Mouse (Mus musculus) testis, adult 2 months (tissue): ENCODE data around the gene Cyp2c23. TPM values are rescaled to one million over a fixed set of nuclear protein-coding genes. Genes with fewer than 3 reads are reported as not detected.

ENCODE experiments used
- H3K27ac ChIP-seq: fragments of 200-500 bp; 2 replicates; pipeline ENCODE4 v1.5.1; 2012; ENCODE audit warnings: low read depth, low read length; ENCODE audit not compliant: control insufficient read depth, insufficient read depth
- H3K27me3 ChIP-seq: fragments of 200-500 bp; 2 replicates; pipeline ENCODE4 v1.6.1; 2012; ENCODE audit warnings: mild to moderate bottlenecking, low read length, moderate library complexity; ENCODE audit not compliant: control insufficient read depth, insufficient read depth
- H3K36me3 ChIP-seq: fragments of 200-500 bp; 2 replicates; pipeline ENCODE4 v1.6.1; 2012; ENCODE audit warnings: mild to moderate bottlenecking, low read length; ENCODE audit not compliant: control insufficient read depth, insufficient read depth
- H3K4me1 ChIP-seq: fragments of 200-500 bp; 2 replicates; pipeline ENCODE4 v1.6.1; 2012; ENCODE audit warnings: low read length; ENCODE audit not compliant: control insufficient read depth, insufficient read depth
- H3K4me3 ChIP-seq: fragments of 200-500 bp; 2 replicates; pipeline ENCODE4 v1.5.1; 2012; ENCODE audit warnings: low read depth, mild to moderate bottlenecking, low read length, moderate library complexity, mixed read lengths; ENCODE audit not compliant: control insufficient read depth
- CTCF ChIP-seq: fragments of 200-500 bp; IDR thresholded peaks from 2 replicates; pipeline ENCODE4 v1.5.1; 2012; ENCODE audit warnings: low read depth, mild to moderate bottlenecking, inconsistent platforms, low read length, moderate library complexity; ENCODE audit not compliant: control insufficient read depth, insufficient read depth, insufficient replicate concordance
- POLR2A ChIP-seq: fragments of 200-500 bp; IDR thresholded peaks from 2 replicates; pipeline ENCODE4 v1.6.1; 2012; ENCODE audit warnings: low read depth, mild to moderate bottlenecking, inconsistent platforms, low read length, moderate library complexity; ENCODE audit not compliant: control insufficient read depth
- polyA plus RNA-seq: library from polyadenylated mRNA; depleted of rRNA; stranded (reverse); fragments of >200 nt; gene quantifications from 2 replicates; pipeline ENCODE4 v1.2.3, GENCODE M21; 2012; rRNA removed

Cyp2c23 gene
- polyA plus RNA-seq, 1 experiment = 0.85 TPM

GRCm38 (mm10) chr19:43957881-43958280 lies 71.1 kb downstream of the Cyp2c23 start:
- no peaks in the 10 kb centered on the region for H3K36me3 ChIP-seq
- H3K4me3 ChIP-seq = no peak overlapping the region
- no peaks in the 10 kb centered on the region for H3K4me1 ChIP-seq
- H3K27me3 ChIP-seq = no peaks in the 10 kb centered on the region
- TF ChIP-seq POLR2A (no peak), CTCF (no peak)
- H3K27ac ChIP-seq = no peak overlapping the region

- Histone ChIP-seq H3K36me3 (no peaks in the 10 kb centered on the region), H3K27me3 (no peaks in the 10 kb centered on the region), H3K27ac (no peak overlapping the region), H3K4me1 (no peaks in the 10 kb centered on the region), H3K4me3 (no peak overlapping the region)
- TF ChIP-seq POLR2A (no peak), CTCF (no peak)
These were observed 71.6 kb downstream of the Cyp2c23 start for GRCm38 (mm10) chr19:43957402-43957801.

- no peaks in the 10 kb centered on the region for H3K27me3 ChIP-seq
- no peak for TF ChIP-seq CTCF
- TF ChIP-seq POLR2A = no peak
- H3K27ac ChIP-seq = no peak overlapping the region
- no peaks in the 10 kb centered on the region for H3K36me3 ChIP-seq
- H3K4me1 ChIP-seq = no peaks in the 10 kb centered on the region
- no peak overlapping the region for H3K4me3 ChIP-seq
These were observed 73.7 kb downstream of the Cyp2c23 start for GRCm38 (mm10) chr19:43955266-43955665.

Other genes starting within 250 kb of the Cyp2c23 start
- 0.17 and 0.33 TPM in 2 replicates for gene Abcc2, start 247.0 kb downstream of the Cyp2c23 start, polyA plus RNA-seq
- gene Dnmbp, start 89.0 kb downstream of the Cyp2c23 start, polyA plus RNA-seq = 10.0 and 10.7 TPM in 2 replicates
- 6.5 and 8.2 TPM in 2 replicates for gene Cpn1, start 42.7 kb downstream of the Cyp2c23 start, polyA plus RNA-seq
- 24.3 and 27.8 TPM in 2 replicates for gene Erlin1, start 40.6 kb upstream of the Cyp2c23 start, polyA plus RNA-seq
- 11.8 and 18.3 TPM in 2 replicates for gene Chuk, start 78.3 kb upstream of the Cyp2c23 start, polyA plus RNA-seq
- 6.8 and 6.9 TPM in 2 replicates for gene Cwf19l1, start 106.7 kb upstream of the Cyp2c23 start, polyA plus RNA-seq
- 44.8 and 48.6 TPM in 2 replicates for gene Bloc1s2, start 117.2 kb upstream of the Cyp2c23 start, polyA plus RNA-seq
- 9.2 and 11.5 TPM in 2 replicates for gene Pkd2l1, start 163.2 kb upstream of the Cyp2c23 start, polyA plus RNA-seq
- gene Scd3, start 174.1 kb upstream of the Cyp2c23 start, polyA plus RNA-seq = 7.1 and 9.0 TPM in 2 replicates